In genomic region chr5:123276636-123277341, GRCm38 (mm10) we compare ENCODE assay signal across 16 mouse cellular contexts. TPM values are rescaled to one million over a fixed set of nuclear protein-coding genes. Genes with fewer than 3 reads are reported as not detected.
DNase-seq lines count a peak whose midpoint lies in the region; ATAC-seq lines count a peak whose summit lies in the region.
"Had no signal": no experiment of that assay in that cellular context is flagged by ENCODE, and none has a peak within 500 bp of the region (broad histone marks: within the 10 kb centered on the region; RNA-seq: fewer than 3 reads in every experiment).

No protein-coding gene starts in this region.

- no peak overlapping the region for H3K4me2 ChIP-seq in neural tube, embryonic 13.5 days
- 0 out of 2 replicates have a peak overlapping the region, but pooled peaks have one; percentile 21 for H3K4me2 ChIP-seq in hindbrain, embryonic 14.5 days (replicated peaks)
- no peak overlapping the region for H3K4me2 ChIP-seq in neural tube, embryonic 14.5 days (ENCODE audit: low read depth, low read length)
- H3K4me2 ChIP-seq: limb, embryonic 12.5 days; neural tube, embryonic 12.5 days had no signal

- peak; percentile 45; the same call in 1 of the 2 replicates for ATAC-seq in neural tube, embryonic 13.5 days (ENCODE audit: low read depth)
- no peak for ATAC-seq in hindbrain, embryonic 14.5 days (ENCODE audit: low FRiP score)
- no peak for ATAC-seq in neural tube, embryonic 14.5 days (ENCODE audit: low read depth)

- H3K4me1 ChIP-seq in neural tube, embryonic 13.5 days (replicated peaks), result peaks cover 28% of the 10 kb centered on the region
- H3K4me1 ChIP-seq in hindbrain, embryonic 14.5 days (replicated peaks; ENCODE audit: control insufficient read depth, insufficient read depth, low read length), result peaks cover 6% of the 10 kb centered on the region; the same call in 1 of the 2 replicates
- peaks cover 7% of the 10 kb centered on the region; the same call in 1 of the 2 replicates for H3K4me1 ChIP-seq in neural tube, embryonic 14.5 days (ENCODE audit: control insufficient read depth, insufficient read depth, low read length)
- H3K4me1 ChIP-seq: neural tube, embryonic 12.5 days had no signal

- no peak overlapping the region for H3K4me3 ChIP-seq in neural tube, embryonic 13.5 days
- H3K4me3 ChIP-seq in hindbrain, embryonic 14.5 days (replicated peaks; ENCODE audit: low read length), result no peak overlapping the region
- H3K4me3 ChIP-seq in neural tube, embryonic 14.5 days (ENCODE audit: low read depth, low read length), result no peak overlapping the region
- H3K4me3 ChIP-seq: limb, embryonic 12.5 days; neural tube, embryonic 12.5 days had no signal

- no peaks in the 10 kb centered on the region for H3K9me3 ChIP-seq in neural tube, embryonic 13.5 days
- no peaks in the 10 kb centered on the region for H3K9me3 ChIP-seq in hindbrain, embryonic 14.5 days (ENCODE audit: control insufficient read depth, low read length)
- no peaks in the 10 kb centered on the region for H3K9me3 ChIP-seq in neural tube, embryonic 14.5 days (ENCODE audit: control insufficient read depth, low read length)
- H3K9me3 ChIP-seq: G1E; limb, embryonic 12.5 days; neural tube, embryonic 12.5 days had no signal

- peak; percentile 25 for DNase-seq in kidney, postnatal 14 days
- DNase-seq in kidney, adult 11 months, result no peak
- DNase-seq in neural tube, embryonic 10.5 days (ENCODE audit: extremely low spot score, low spot score), result no peak
- DNase-seq in hindbrain, embryonic 14.5 days (ENCODE audit: low spot score), result peak; percentile 39
- DNase-seq in gastrocnemius, postnatal 25 days, result no peak
- no peak for DNase-seq in left cerebral cortex, postnatal 36 days (ENCODE audit: low spot score in 2 of 2)
- DNase-seq: cerebellum, adult 8-10 months; kidney, adult 8-10 months; spleen, adult 18-20 months; thymus, postnatal 14 days had no signal

- 68% methylated on average over 9 of the region's 9 CpGs for whole genome bisulfite sequencing in neural tube, embryonic 13.5 days
- WGBS in hindbrain, embryonic 14.5 days, result 64% methylated on average over 9 of the region's 9 CpGs
- WGBS in neural tube, embryonic 14.5 days, result 64% methylated on average over 9 of the region's 9 CpGs

- H3K9ac ChIP-seq in neural tube, embryonic 13.5 days, result no peak overlapping the region
- H3K9ac ChIP-seq in hindbrain, embryonic 14.5 days, result no peak overlapping the region
- H3K9ac ChIP-seq in neural tube, embryonic 14.5 days (replicated peaks; ENCODE audit: low read depth, low read length), result no peak overlapping the region
- H3K9ac ChIP-seq: limb, embryonic 12.5 days; liver, embryonic 14.5 days; neural tube, embryonic 12.5 days had no signal

- H3K27ac ChIP-seq in neural tube, embryonic 13.5 days (replicated peaks), result peak overlapping the region; percentile 38
- peak overlapping the region; percentile 61 for H3K27ac ChIP-seq in hindbrain, embryonic 14.5 days
- H3K27ac ChIP-seq in neural tube, embryonic 14.5 days (ENCODE audit: low read depth, low read length), result peak overlapping the region; percentile 46
- H3K27ac ChIP-seq: limb, embryonic 12.5 days; liver, embryonic 14.5 days; neural tube, embryonic 12.5 days had no signal

- intact Hi-C loops in left cerebral cortex, postnatal 36 days (cut with DNase I), result no loop called here

- H3K27me3 ChIP-seq in neural tube, embryonic 13.5 days, result no peaks in the 10 kb centered on the region
- H3K27me3 ChIP-seq in hindbrain, embryonic 14.5 days (ENCODE audit: control insufficient read depth, insufficient read depth, low read length), result no peaks in the 10 kb centered on the region
- no peaks in the 10 kb centered on the region for H3K27me3 ChIP-seq in neural tube, embryonic 14.5 days (ENCODE audit: control insufficient read depth, insufficient read depth, low read length)
- H3K27me3 ChIP-seq: limb, embryonic 12.5 days; neural tube, embryonic 12.5 days had no signal

- no peaks in the 10 kb centered on the region for H3K36me3 ChIP-seq in neural tube, embryonic 13.5 days
- H3K36me3 ChIP-seq in hindbrain, embryonic 14.5 days (replicated peaks; ENCODE audit: control insufficient read depth, insufficient read depth), result no peaks in the 10 kb centered on the region
- H3K36me3 ChIP-seq in neural tube, embryonic 14.5 days (ENCODE audit: control insufficient read depth, insufficient read depth, low read length), result no peaks in the 10 kb centered on the region
- H3K36me3 ChIP-seq: G1E; limb, embryonic 12.5 days; neural tube, embryonic 12.5 days had no signal

RNA-seq across cellular contexts. Expression of gene Wdr66, which starts 24.9 kb away (rescaled TPM):
- 1.8 and 2.4 TPM in 2 replicates for polyA plus RNA-seq in neural tube, embryonic 13.5 days (2015; fragmentation: Nextera tagmentation; extraction: Ambion mirVana)
- polyA plus RNA-seq in hindbrain, embryonic 14.5 days (2014; fragmentation: Nextera tagmentation; extraction: Ambion mirVana), result 1.6 TPM in 2 replicates
- 1.1 and 1.4 TPM in 2 replicates for polyA plus RNA-seq in neural tube, embryonic 14.5 days (2014; fragmentation: Nextera tagmentation; extraction: Ambion mirVana)
- 1 to 10 TPM; 1.1 to 1.9 TPM for total RNA-seq in gastrocnemius, postnatal 25 days (2021)
- total RNA-seq in left cerebral cortex, postnatal 36 days (2021), result 1 to 10 TPM; 4.7 to 6.7 TPM
- polyA plus RNA-seq: G1E had no signal

Comparison
In these comparisons a context has a peak if more than half of its experiments do, and no peak if none do; other contexts are left out.
1. DNase-seq: peak in kidney, postnatal 14 days (single experiment) and hindbrain, embryonic 14.5 days (single experiment); none in kidney, adult 11 months (single experiment), neural tube, embryonic 10.5 days (single experiment), gastrocnemius, postnatal 25 days (single experiment) and left cerebral cortex, postnatal 36 days (0 of 2).
2. Peak in every context shown above with its lines, with median percentiles within 50 percentile points of each other: H3K27ac ChIP-seq.